Mouse (Mus musculus) layer of hippocampus, adult 2 months (tissue): ENCODE results near the gene Pigp. TPM values are rescaled to one million over a fixed set of nuclear protein-coding genes. Genes with fewer than 3 reads are reported as not detected.
"Not testable (repeated sequence)": the region's sequence is repeated elsewhere in the genome, so short reads cannot be mapped to it uniquely, and the experiment has no call there.

Experiments
- DNase-seq, 2 experiments: peaks; one replicate each; pipeline ENCODE4 v3.0.0; 2022; ENCODE audit warnings: low spot score in 2 of 2
- H3K27ac ChIP-seq: fragments of 200-600 bp; 2 replicates; pipeline ENCODE4 v1.8.1; 2022
- H3K4me3 ChIP-seq: fragments of 200-600 bp; 2 replicates; pipeline ENCODE4 v1.8.1; 2022; ENCODE audit warnings: mild to moderate bottlenecking
- CTCF ChIP-seq: fragments of 200-600 bp; conservative IDR thresholded peaks from 2 replicates; pipeline ENCODE4 v1.8.1; 2022; ENCODE audit warnings: antibody characterized with exemption, mild to moderate bottlenecking, moderate library complexity
- total RNA-seq, 2 experiments: library from RNA; stranded (reverse); gene quantifications; 2 replicates each; pipeline ENCODE4 v1.2.3; 2021

Pigp gene
- total RNA-seq, 2 experiments from 2014 or later, result 39.8 to 42.8 TPM

DNA sequence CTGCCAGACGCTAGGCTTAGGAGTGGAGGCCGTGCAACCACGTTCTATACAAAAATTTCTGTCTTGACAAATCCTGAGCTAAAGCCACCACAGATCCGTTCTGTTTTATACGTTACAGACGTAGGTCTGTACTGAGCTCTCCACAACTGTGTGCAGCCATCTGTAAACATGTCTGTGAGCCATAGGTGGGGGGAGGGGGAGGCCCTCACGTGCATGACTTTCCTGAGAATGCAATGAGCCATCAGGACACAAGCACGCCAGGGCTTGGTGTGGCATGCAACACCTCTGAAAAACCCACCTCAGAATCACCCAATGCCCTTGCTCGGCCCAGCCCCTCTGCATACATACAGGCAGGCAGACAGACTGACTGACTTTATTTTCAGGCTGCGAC lies 21.4 kb downstream of the Pigp start:
- Histone ChIP-seq H3K4me3 (no peak overlapping the region), H3K27ac (peak overlapping the region; percentile 47; the same call in 1 of the 2 replicates)
- no peak for DNase-seq
- no peak for TF ChIP-seq CTCF

DNA sequence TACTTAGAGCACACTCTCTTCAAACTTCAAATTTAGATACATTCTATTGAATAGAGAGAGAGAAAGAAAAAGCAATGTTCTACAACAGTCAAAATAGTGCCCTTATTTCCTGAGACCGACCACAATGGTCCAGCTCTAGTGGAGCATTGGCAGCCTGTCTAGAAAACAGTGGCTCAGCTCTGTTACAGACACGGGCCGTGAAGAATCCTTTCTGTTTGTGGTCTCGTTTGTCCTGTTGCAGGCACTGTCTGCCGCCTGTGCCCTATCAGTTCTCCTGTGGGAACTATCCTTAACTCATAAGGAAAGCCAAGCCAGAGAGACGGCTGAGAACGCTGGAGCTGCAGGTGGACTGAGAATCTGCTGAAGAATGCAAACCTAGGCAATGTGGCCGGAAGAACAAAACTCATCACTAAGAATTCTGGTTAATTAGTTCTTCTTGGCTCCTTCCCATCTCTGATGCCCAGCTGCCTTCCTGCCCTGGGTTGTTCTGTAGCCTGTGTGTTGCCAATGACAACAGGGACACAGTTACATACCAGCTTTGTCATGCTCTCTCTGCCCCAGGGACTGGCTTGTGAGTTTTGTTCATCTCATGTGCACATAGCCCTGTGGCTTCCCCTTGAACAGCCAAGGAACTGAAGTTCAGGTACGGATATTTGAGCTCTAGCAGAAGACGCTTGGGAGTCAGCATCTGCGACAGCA lies 21.9 kb downstream of the Pigp start:
- no peak for TF ChIP-seq CTCF
- Histone ChIP-seq H3K27ac (peak overlapping the region; percentile 47; the same call in 1 of the 2 replicates), H3K4me3 (peak overlapping the region; percentile 19; the same call in 1 of the 2 replicates)
- DNase-seq, result no peak

DNA sequence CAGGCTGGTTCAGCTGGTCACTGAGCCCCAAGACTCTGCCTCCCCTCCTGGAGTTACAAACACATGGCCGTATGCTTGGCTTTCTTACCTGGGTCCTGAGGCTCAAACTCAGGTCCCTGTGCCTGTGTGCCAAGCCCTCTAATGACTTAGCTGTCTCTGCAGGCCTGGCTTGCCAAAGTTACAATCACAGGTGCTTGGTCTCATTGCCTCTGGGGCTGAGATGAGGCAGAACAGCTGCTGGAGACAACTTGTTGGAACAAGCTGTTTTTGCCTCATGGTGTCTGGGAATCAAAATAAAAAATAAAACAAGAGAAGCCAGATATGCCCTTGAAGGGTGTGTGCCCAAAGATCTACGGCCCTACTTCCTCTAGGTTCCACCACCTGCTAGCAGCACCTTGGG lies 22.9 kb downstream of the Pigp start:
- no peak for TF ChIP-seq CTCF
- Histone ChIP-seq H3K4me3 (no peak overlapping the region), H3K27ac (no peak overlapping the region)
- DNase-seq, result no peak

DNA sequence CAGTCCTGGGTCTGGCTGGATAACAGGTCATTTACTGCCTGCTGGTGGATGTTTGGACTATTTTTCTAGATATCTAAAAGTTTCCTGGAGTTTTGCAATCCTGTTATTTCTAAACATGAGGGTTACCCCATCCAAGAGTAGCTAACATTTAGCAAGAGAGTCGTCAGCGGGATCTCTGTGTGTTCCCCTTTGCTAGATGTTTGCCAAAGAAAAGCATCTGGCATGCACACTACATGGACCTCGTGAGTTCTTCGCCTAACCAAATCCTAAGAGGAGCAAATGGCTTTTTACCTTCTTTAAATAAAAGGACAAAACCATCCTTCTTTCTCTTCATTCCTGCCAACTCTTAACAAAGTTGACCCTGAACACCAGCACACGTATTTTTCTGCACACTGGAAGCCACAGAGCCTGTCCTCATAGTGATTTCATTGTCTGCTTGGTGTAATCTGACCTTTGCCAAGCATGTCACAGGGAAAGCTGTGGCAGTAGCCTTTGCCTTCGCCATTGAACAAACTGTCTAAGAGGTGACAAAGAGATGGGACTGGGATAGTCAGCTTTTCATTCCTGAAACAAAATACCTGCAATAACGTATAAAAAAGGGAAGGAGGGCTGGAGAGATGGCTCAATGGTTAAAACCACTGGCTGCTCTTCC lies 24.4 kb downstream of the Pigp start:
- DNase-seq, result no peak
- no peak overlapping the region for H3K27ac ChIP-seq
- no peak for TF ChIP-seq CTCF
- H3K4me3 ChIP-seq, result no peak overlapping the region

DNA sequence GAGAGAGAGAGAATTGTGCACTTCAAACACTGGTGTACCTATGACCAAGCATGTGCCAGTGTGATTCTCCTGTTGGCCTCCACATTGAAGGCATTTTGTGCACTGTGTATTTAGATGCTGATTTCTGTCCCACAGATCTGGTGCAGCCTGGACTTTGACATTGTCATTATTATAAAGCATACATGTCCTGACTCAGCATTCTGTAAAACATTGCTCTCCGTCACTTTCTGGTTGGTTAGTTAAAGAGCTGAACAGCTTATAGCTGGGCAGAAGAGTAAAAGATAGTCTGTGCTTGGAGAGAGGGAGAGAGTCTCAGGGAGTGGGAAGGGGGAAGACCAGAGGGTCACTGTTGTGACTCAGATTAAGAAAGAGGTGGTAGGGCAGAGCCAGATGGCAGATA lies 25.9 kb downstream of the Pigp start:
- Histone ChIP-seq H3K4me3 (no peak overlapping the region), H3K27ac (no peak overlapping the region)
- no peak for DNase-seq
- no peak for TF ChIP-seq CTCF

DNA sequence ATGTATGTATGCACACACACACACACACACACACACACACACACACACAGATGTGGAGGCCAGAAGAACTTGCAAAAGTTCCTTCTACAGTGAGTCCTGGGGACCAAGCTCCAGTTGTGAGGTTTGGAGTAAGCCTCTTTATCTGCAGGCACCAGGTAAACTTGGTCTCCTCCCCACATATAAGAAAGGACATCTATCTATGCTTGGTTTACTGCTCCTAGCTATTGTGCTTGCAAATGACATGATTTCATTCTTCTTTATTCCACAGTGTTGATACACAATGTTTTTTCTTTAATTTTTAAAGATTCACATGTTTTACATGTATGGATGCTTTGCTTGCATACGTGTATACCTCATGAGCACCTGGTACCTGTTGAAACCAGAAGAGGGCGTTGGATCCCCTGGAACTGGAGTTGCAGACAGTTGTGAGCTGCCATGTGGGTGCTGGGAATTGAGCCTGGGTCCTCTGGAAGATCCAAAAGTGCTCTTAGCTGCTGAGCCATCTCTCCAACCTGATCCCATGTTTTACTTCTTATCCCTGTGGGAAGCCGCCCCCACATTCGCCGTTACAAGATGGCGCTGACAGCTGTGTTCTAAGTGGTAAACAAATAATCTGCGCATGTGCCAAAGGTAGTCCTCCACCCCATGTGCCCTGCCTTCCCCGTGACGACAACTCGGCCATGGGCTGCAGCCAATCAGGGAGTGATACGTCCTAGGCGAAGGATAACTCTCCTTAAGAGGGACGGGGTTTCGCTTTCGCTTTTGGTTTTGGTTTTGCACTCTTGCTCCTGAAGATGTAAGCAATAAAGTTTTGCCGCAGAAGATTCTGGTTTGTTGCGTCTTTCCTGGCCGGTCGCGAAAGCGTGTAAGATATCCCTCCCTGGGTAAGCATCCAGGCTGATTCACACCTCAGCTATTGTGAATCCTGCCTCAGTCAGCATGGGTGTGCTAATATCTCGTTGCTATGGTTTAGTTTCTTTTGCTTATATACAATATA lies 32.2 kb downstream of the Pigp start:
- not testable (repeated sequence) for H3K4me3 ChIP-seq, H3K27ac ChIP-seq, DNase-seq

DNA sequence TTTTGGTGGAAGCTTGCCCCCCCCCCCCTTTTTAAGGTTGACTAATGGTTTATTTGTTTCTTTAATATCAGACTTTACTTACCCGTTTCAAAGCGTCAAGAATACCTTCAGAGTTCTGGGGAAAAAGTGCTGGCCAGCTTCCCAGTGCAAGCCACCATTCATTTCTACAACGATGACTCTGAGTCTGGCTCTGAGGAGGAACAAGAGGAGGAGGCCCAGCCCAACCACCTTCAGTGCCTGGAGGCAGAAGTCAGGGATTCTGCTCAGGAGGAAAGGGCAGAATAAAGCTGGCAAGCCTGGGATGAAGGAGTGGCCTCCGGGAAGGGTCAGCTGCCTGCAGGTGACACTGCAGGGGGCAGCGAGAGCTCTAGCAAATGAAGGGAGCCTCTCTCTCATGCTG lies 36.0 kb downstream of the Pigp start:
- no peak overlapping the region for H3K4me3 ChIP-seq
- no peak overlapping the region for H3K27ac ChIP-seq
- DNase-seq, result no peak
- TF ChIP-seq CTCF, result no peak

DNA sequence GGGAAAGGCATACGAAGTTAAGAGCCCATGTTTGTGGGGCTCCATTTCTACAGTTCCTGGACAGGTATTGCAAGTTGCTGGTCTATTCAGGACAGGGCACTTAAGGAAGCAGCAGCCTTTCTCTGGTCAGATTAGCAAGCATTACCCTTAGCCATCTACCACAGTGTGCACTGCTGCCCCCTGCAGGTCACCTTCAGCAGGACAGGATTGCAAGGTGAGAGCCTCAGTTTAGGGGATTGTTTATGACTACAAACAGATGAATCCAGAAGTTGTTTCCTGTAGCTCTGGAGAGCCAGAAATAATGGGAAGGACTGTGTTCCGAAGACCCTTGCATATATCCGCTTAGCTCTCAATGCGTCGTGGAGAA lies 39.8 kb downstream of the Pigp start:
- peak; percentile 88 for TF ChIP-seq CTCF
- Histone ChIP-seq H3K4me3 (no peak overlapping the region), H3K27ac (no peak overlapping the region)
- peak in 1 of 2 experiments; percentile 63 for DNase-seq

DNA sequence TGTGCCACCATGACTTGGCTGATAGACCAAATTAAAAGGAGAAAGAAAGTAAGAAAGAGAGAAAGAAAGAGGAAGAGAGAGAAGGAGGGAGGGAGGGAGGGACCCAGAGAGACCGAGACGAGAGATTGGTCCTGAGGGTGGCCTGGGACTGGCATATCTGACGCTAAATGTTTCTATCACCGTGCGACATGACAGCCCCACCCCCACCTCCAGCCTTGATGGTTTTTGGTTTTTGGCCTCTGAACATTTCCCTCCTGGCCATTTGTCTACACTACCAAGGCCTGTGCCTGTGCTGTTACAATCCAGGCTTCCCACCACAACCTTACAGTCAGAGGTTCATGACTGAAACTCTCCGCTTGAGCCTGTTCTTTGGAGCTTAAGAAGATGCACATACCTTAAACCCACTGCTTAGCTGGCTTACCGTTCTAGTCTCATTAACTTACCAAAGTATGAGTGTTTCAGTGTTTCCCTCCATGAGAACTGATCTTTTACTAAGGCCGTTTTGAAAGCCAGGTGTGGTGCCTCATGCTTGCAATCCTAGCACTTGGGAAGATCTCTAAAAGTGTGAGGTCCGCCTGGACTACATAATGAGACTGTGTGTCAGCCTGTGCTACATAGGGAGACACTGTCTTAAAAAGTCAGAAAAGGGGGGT lies 40.3 kb downstream of the Pigp start:
- no peak for TF ChIP-seq CTCF
- no peak overlapping the region for H3K27ac ChIP-seq
- no peak overlapping the region for H3K4me3 ChIP-seq
- no peak for DNase-seq

DNA sequence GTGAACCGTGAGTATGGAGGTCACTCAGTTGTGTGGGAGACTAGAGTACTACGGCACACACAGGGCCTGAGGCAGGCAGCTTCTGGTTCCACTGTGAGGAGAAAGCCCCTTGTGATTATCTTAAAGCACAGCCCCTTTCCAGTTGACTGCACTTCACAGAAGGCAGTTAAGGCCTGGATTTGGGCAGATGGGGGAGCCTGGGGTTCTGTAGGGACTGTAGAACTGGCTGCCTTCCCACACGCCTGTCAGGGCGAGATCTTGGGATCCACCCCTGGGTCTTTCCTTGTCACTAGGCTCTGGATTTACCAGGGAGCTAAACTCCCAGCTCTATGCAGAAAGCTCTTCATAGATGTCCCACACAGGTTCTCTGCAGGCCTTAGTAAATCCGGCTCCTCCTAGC lies 41.2 kb downstream of the Pigp start:
- TF ChIP-seq CTCF, result no peak
- no peak overlapping the region for H3K27ac ChIP-seq
- DNase-seq, result no peak
- no peak overlapping the region for H3K4me3 ChIP-seq

DNA sequence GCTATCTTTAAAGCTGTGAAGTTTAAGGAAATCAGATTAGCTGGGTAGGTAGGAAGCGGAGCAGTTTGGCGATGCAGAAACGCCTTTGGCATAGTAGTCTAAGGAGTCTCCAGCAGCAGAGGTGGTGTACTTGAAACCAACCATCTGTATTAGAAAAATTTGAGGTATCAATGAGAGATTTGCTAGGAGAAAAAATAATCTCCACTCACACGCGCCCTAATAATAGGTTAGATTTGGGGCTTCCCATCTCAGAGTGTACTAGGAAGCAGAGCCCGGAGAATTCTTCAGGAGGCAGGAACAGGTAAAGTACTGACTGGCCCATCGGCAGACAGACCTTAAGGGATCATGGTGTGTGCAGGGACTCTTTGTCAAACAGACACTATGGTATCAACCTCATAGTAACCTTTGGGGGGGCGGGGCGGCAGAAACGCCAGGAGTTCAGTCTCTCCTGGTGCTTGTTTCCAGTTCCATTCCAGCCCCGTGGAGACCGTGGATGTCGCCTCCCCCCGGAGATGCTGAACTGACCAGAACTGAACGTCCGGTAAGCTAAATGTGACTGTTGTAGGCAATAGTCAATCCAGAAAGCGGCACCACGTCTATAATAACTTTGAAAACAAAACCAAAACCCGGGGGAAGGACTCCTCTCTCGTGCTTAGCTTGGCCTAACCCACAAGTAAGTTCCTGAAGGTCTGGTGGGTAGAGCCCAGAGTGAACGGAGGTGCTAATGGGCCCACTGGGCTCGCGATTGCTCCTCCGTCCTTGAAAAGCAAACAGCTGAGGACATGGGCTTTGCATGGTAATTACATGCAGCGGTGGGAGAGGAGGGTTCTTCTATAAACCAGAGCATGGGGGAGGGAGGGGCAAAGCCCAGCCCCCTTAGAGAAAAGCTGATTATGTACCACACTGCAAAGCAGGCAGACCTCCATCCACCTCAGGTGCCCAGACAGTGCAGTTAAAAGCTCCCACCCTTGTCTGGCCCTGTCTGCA lies 42.5 kb downstream of the Pigp start:
- H3K4me3 ChIP-seq, result peak overlapping the region; percentile 54
- no peak for TF ChIP-seq CTCF
- no peak for DNase-seq
- no peak overlapping the region for H3K27ac ChIP-seq
